Mouse (Mus musculus): ENCODE results near the gene Hist1h1b.
"Not testable (repeated sequence)": the region's sequence is repeated elsewhere in the genome, so short reads cannot be mapped to it uniquely, and the experiment has no call there.

Gene Hist1h1b

DNA sequence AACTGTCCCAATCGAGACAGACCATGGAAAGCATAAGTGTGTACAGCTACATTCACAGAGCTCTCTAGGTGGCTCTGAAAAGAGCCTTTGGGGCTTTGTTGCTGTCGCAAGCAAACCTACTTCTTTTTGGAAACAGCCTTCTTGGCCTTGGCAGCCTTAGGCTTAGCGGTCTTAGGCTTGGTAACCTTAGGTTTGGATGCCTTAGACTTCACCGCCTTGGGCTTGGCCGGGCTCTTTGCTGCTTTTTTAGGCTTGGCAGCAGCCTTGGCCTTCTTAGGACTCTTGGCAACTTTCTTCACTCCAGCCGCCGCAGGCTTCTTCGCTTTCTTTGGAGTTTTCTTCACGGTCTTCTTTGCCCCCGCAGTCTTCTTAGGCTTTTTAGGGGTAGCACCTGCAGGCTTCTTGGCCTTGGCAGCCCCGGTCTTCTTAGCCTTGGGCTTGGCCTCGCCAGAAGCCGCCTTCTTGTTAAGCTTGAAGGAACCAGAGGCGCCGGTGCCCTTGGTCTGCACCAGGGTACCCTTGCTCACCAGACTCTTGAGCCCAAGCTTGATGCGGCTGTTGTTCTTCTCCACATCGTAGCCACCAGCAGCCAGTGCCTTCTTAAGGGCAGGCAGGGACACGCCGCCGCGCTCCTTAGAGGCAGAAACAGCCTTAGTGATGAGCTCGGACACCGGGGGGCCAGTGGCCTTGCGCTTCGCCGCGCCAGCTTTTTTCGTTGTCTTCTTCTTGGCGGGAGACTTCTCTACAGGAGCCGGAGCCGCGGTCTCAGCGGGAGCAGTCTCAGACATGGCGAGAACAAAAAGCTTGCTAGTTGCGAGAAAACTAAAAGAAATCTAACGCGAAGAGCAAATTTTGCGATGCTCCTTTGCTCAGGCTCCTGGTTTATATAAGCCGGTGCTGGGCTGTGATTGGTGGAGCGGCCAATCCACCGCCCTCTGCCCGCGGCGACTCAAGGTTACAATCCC is at the start of gene Hist1h1b:
TSS of gene Hist1h1b (minus strand) at position 859 of the 965 bp plus-strand sequence.
- peak; percentile 76 to 83 for DNase-seq

DNA sequence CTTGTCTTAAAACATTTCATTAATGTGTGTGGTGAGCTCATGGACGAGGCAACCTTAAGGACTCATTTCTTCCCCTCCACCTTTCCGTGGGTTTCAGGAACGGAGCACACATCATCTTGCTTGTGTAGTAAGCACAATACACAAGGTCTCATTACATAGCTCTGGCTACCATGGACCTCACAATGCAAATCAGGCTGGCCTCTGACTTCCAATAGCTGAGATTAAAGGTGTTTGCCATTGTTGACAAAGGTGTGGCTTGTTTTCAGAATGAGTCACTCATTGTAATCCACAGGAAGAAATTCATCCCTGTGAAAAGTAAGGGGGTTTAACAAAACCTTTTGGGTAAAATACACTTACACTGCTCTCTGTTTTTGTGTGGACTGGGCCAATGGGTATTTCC is 48.1 kb upstream of the Hist1h1b start:
- DNase-seq, result no peak

DNA sequence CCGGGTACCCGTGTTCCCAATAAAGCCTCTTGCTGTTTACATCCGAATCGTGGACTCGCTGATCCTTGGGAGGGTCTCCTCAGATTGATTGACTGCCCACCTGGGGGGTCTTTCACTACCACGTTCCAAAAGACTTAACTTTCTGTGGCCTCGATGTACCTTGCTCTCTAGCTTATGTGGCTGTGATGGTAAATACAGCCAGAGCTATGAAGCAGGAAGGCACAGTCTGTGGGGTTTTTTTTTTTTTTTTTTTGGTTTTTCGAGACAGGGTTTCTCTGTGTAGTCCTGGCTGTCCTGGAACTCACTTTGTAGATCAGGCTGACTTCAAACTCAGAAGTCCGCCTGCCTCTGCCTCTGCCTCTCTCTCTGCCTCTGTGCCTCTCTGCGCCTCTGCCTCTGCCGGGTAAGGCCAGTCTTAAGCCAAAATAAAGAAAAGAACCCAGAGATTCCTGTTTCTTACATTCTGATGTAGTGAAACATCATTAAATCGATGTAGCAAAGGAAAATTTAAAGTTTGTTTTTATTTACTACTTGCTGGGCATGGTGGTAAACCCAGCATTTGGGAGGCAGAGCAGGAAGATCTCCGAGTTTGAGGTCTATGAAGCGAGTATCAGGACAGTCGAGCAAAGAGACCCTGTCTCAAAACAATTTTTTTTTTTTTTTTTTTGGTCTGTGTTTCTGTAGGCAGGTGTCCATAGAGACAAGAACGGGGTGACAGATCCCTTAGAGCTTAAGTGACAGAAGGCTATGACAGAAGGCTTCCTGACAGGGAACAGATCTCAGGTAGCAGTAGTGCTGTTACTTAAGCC is 39.9 kb upstream of the Hist1h1b start:
- not testable (repeated sequence) for DNase-seq

DNA sequence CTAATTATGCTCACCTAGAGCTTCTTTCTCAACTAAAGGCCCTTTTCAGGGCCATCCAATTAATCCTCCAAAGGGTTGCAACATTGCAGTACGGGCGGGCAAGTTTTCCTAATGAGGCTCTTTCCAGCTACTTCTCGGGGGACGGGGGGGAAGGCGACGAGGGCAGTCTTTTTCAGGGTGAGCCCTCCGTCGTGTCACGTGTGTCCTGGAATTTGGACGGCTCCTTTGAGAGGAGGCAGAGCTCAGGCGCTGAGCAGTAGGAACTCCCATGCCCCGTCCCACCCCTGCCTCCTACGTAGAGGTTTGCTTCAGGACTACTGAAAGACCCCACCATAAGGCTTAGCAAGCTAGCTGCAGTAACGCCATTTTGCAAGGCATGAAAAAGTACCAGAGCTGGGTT is 31.7 kb upstream of the Hist1h1b start:
- DNase-seq, result not testable (repeated sequence)

DNA sequence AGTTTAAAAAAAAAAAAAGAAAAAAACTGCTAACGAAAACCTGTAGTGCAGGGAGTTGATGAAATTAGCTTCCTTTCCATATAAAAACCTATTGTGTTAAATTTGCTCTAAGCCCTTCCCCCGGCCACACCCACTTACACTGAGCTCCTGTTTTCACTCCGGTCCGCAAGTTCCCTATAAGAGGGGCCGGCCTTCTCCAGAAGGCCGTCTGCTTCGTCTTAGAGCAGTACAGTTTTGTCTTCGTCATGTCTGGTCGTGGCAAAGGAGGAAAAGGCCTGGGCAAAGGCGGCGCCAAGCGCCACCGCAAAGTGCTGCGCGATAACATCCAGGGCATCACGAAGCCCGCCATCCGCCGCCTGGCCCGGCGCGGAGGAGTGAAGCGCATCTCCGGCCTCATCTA is 31.1 kb upstream of the Hist1h1b start, which contains the start of gene Hist1h4m:
TSS of gene Hist1h4m (plus strand) at position 208 of the 400 bp plus-strand sequence.
- peak; percentile 52 to 54 for DNase-seq

DNA sequence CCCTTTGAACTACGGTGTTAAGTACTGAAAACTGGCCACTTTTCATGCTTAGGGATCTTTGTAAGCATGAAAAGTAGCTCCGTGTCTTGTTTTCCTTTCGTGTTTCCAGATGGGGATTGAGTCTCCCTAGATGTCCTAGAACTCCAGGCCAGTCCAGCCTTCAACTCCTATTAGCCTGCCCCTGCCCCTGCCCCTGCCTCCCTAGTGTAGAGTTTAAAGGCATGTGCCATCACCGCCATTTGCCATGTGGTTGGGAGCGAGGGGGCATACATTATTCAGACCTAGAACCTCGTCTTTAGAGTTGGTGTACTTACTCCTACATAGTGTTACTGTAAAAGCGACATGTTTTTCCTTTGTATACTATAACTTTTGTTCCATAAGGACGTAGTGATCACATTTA is 30.6 kb upstream of the Hist1h1b start:
- DNase-seq, result not testable (repeated sequence)

DNA sequence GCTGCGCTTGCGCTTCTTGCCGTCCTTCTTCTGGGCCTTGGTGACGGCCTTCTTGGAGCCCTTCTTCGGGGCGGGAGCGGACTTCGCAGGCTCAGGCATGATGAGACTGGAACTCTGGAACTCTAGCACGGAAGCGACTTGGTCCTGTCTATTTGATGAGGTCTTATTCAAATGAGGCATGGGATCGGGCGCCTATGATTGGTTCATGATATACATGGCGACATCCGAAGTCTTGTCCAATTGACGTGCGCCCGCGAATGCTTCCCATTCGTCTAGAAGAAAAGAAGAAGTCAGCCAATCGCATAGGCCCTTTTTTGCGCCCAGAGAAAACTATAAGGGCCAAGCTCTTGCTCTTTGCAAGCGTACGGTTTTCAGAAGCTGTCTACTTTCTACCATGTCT is 29.6 kb upstream of the Hist1h1b start, which contains the start of the genes Hist1h2bq and Hist1h2ao:
TSS of gene Hist1h2bq (minus strand) at position 125 of the 400 bp plus-strand sequence.
TSS of gene Hist1h2ao (plus strand) at position 393 of the 400 bp plus-strand sequence.
- DNase-seq, result not testable (repeated sequence)

DNA sequence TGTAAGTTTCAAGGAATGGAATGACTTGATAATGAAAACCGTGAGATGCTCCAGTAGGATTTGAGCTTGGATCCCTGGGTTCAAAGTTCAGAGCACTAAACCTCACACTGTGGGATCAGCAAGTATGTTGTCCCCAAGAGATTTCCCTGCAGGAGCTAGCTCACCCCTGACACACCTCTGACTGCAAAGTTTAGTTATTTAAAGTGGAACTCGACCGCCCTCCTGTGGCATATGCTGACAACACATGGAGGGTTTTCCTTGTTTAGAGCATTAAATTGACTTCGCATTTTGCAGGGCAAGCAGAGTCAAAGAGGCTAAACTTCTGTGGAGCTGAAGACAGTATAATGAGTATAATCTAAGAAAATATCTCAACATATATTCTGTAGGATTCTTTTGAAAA is 22.6 kb upstream of the Hist1h1b start:
- not testable (repeated sequence) for DNase-seq

DNA sequence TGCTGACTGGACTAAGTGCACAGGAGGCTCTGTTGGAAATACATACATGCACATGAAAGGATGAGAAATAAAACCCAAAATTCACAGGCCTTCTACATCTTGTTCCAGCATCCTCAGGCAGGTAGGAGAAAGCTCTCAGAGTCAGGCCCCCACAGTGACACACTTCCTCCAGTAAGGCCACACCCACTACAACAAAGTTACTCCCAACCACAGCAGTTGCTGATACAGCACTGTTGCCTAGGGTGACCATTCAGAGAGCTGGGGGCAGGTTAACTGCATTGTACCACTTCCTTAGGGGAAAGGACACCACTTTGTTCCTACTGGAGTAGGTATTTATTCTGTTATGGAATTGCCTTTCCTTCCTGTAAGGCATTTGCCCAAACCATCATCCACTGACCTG is 16.7 kb upstream of the Hist1h1b start:
- DNase-seq, result not testable (repeated sequence)

DNA sequence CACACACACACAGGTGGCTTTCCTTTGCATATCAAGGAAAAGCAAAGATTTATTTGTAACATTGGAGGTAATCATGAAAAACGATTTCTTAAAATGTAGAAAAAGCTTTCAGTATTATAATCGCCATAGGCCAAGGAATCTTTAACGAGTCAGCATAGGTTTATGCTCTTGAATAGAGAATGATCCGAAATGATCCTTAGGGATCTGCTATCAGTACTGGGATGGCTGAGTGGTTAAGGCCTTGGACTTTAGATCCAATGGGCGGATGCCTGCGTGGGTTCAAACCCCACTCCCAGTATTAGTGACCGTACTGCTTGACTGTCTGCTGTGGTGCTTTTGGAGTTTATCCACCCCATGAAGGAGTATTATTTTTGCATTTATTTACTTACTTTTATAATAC is 15.2 kb upstream of the Hist1h1b start:
- no peak for DNase-seq

DNA sequence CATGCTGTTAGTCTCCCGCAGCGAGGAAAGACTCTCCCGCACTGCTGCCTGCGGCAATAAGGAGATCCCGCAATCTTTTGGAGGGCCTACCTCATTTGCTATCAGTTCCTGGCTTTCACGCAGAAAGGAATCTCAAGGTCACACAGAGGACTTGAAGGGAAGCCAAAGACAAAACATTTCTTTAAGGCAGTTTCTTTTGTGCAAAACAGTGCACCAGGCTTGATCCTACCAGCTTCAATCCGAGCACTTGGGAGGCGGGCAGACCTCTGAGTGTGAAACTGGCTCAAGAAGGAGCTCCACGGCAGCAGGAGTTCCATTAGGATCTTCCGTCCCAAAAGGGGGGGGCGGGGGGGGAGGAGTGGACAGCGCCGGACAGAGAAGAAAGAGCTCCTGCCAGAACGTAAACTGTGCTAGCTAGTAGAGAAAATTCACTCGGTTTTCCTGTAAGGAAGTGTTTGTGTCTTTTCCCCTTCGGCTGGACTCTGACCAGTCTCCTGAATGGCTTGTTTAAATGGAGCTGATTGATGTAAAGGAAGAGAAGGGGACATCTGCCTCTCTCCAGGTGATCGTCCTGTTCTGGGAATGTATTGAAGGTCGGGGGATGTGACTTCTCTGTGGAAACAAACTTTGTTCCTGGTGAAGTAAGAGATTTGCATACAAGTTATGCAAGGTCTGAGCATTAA is 10.3 kb upstream of the Hist1h1b start:
- DNase-seq, result no peak

DNA sequence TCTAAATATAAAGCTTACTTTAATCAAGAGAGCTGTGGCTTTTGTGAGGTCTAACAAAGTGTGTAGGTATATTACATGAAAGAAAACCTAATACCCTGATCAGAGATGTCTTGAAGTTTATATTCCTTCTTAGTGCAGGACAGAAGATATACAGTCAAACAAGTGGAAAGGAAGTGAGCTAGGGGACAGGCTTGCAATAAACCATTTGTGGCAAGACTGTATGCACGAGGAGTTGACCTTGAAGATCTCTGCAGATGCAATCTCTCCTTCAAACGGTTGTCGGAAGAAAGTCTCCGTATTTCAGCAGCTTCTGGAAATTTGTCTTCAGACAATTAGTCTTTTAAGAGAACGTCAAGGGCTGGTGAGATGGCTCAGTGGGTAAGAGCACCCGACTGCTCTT is 9.5 kb upstream of the Hist1h1b start:
- no peak for DNase-seq

DNA sequence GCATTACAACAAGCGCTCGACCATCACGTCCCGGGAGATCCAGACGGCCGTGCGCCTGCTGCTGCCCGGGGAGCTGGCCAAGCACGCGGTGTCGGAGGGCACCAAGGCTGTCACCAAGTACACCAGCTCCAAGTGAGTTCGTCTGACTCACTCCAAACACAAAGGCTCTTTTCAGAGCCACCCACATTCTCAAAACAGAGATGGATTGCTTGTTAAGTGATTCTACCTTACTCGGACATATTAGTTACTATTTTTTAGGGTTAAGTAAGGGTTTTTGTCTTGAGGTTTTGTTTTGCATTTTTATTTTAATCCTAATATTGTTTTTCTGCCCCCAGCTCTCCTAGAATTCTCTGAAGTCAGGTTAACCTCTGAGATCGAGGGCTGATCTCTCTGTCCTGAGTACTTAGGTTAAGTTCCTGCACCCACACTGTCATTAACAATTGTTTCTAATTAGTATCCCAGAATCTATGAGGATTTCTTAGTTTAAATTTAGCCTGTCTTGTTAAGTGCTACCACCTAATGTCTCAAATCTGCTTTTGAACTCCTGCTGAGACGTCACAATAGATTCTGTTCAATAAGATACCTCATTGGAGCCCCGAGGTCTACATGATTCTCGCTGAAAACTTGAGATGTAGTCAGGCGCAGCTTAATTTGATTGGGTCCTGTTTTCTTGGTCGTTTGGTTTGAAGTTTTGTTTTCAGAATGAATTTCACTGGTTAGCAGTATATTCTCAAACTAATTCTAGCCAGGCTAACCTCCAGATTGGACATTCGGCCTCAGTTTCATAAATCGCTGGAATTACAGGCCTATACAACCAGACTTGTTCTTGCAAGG is 7.6 kb upstream of the Hist1h1b start:
- no peak for DNase-seq

DNA sequence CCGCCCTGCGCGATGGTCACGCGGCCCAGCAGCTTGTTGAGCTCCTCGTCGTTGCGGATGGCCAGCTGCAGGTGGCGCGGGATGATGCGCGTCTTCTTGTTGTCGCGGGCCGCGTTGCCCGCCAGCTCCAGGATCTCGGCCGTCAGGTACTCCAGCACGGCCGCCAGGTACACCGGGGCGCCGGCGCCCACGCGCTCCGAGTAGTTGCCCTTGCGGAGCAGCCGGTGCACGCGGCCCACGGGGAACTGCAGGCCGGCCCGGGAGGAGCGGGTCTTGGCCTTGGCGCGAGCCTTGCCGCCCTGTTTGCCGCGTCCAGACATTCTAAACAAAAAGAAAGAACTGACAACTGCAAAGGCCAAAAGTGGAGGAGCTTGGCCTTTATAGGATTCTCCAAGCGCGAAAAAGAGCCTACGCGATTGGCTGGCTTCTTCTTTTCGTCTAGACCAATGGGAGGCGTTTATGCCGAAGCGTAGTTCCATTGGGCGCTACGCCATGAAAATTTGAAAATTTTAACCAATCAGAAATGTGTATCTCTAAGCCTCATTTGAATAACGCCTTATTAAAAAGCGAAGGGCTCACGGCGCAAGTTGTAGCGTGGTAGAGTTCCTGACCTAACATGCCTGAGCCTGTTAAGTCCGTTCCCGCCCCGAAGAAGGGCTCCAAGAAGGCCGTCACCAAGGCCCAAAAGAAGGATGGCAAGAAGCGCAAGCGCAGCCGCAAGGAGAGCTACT is 6.6 kb upstream of the Hist1h1b start, which contains the start of the genes Hist1h2an and Hist1h2bp:
TSS of gene Hist1h2an (minus strand) at position 320 of the 731 bp plus-strand sequence.
TSS of gene Hist1h2bp (plus strand) at position 563 of the 731 bp plus-strand sequence.
- peak; percentile 85 to 87 for DNase-seq

DNA sequence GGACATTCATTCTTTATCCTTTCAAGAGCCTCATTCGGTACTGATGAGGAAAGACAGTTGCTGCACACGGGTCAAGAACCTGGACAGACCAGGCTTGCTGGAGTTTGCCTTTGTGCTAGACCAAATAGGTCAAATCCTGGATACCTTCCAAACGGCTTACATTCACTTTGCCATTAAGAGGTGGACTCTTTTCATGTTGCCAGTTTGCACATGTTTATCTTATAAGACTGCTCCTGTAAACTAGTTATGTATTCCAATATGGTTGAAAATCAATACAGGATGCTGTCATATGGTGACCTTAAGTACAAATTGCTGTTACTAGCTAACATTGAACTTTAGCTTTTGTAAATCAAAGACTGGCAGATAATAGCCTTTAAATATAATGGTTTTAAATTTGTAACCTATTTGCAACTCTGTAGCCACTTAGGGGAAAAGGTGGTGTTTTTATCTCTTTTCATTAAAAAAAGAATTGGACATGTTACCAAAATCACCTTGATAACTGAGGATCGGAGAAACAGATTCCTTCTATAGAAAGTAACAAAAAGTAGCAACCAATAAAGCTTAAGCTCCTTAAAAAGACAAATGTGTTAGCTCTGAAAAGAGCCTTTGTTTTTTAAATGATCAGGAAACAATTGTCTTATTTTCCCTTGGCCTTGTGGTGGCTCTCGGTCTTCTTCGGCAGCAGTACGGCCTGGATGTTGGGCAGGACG is 5.9 kb upstream of the Hist1h1b start:
- peak in 1 of 2 experiments; percentile 15 for DNase-seq

DNA sequence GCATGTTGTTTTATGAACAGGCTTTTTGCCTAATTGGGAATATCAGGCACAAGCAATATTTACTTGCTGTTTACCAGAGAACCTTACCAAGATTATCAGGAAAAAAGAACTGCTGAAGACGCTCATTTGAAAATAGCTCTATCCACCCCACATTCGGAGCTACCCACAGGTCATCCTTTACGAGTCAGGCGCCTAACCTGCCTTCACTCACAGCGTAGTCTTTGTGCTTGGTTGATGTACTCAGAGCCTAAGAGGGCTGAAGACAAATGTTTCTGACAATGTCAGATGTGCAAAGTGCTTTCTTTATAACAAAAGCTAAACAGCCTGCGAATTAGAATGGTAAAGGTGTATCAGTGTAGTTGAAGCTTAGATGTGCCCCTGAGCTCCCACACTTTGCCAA is 3.9 kb upstream of the Hist1h1b start:
- DNase-seq, result no peak

DNA sequence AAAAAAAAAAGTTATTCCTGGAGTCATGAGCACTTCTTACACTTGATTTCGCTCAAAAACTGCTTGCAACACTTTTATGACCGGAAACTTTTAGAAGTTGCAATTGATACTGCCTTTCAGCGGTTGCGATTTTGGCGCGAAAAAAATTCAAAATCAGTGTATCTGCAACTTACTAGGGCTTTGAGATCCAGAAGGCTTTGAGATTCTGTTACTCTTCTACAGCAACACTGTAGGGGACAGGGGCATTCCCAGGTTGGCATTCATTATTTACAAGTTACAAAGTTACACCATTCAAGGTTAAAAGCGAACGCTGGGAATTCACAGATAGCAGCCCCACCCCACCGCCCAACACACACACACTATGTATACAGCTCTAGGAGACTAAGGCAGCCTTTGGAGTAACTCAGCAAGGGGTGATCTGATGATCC is 3.3 kb upstream of the Hist1h1b start:
- peak in 1 of 2 experiments; percentile 25 for DNase-seq

DNA sequence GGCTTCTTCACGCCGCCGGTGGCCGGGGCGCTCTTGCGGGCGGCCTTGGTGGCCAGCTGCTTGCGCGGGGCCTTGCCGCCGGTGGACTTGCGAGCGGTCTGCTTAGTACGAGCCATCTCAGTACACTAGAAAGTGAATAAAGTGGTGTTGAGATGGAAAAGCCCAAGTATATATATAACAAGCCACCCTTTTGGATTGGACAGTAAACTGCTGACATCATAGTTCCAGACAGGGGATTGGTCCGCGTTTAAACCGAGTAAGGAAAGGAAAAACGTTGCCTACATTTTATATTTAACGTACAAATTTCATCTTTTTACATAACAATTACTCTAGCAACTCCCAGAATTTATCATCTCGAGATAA is 2.8 kb upstream of the Hist1h1b start, which contains the start of gene Hist1h3i:
TSS of gene Hist1h3i (minus strand) at position 116 of the 363 bp plus-strand sequence.
- DNase-seq, result peak; percentile 59 to 60

DNA sequence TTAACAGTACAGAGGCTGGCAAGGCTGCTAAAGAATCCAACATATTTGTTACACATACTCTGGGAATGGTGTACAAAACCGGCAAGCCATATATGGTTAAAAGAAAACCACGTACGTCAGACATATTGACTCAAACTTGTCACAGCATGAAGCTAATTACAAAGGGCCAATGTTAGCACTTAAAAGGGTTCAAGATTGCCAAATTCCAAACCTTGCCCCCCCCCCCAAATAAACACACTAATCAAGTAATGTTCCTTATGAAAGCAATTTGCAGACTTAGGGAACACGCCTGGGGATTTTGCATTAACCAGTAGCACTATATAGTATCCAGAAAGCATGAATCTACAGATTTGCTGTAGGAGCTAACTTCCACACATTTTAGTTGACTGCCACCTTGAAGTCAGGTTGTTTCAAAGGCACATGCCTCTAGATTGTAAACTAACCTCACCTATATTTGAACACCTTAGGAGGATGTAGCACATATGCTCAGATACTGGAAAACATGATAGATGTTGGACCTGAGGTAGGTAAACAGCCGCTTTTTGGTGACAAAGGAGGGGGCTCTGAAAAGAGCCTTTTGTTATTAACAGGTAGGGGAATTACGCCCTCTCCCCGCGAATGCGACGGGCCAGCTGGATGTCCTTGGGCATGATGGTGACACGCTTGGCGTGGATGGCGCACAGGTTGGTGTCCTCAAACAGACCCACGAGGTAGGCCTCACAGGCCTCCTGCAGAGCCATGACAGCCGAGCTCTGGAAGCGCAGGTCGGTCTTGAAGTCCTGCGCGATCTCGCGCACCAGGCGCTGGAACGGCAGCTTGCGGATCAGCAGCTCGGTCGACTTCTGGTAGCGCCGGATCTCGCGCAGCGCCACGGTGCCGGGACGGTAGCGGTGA is 2.2 kb upstream of the Hist1h1b start:
- peak; percentile 22 to 34 for DNase-seq

Measured in cerebellum, postnatal 25 days (tissue).